Mouse (Mus musculus) liver, embryonic 11.5 days (tissue): ENCODE data around the gene Pqlc3. TPM values are rescaled to one million over a fixed set of nuclear protein-coding genes. Genes with fewer than 3 reads are reported as not detected.

Experiments used
- ATAC-seq: fragments of 200-750 bp; cut with Nextera tagmentation; replicated peaks from 2 replicates; pipeline ENCODE4 v1.8.0; 2017; ENCODE audit warnings: moderate number of reproducible peaks, mild to moderate bottlenecking, moderate TSS enrichment, moderate library complexity; ENCODE audit not compliant: low FRiP score
- DNase-seq: peaks from one replicate; pipeline ENCODE4 v3.0.0-alpha.2; 2017; ENCODE audit warnings: low spot score
- H3K27ac ChIP-seq: fragments of 300-500 bp; sonication (generic); 2 replicates; pipeline ENCODE4 v1.5.1; 2014; ENCODE audit warnings: mild to moderate bottlenecking, low read depth, low read length, control low read depth
- H3K27me3 ChIP-seq: fragments of 300-500 bp; sonication (generic); replicated peaks from 2 replicates; pipeline ENCODE4 v1.6.1; 2014; ENCODE audit warnings: low read length, mixed read lengths; ENCODE audit not compliant: control insufficient read depth, insufficient read depth
- H3K36me3 ChIP-seq: fragments of 300-500 bp; sonication (generic); 2 replicates; pipeline ENCODE4 v1.6.1; 2014; ENCODE audit warnings: mild to moderate bottlenecking, low read length, moderate library complexity, mixed read lengths; ENCODE audit not compliant: control insufficient read depth, insufficient read depth
- H3K4me1 ChIP-seq: fragments of 300-500 bp; sonication (generic); replicated peaks from 2 replicates; pipeline ENCODE4 v1.6.1; 2014; ENCODE audit warnings: low read length, mixed read lengths; ENCODE audit not compliant: control insufficient read depth, insufficient read depth
- H3K4me2 ChIP-seq: fragments of 300-500 bp; sonication (generic); 2 replicates; pipeline ENCODE4 v1.6.1; 2014; ENCODE audit warnings: mild to moderate bottlenecking, control low read depth, moderate library complexity
- H3K4me3 ChIP-seq: fragments of 300-500 bp; sonication (generic); 2 replicates; pipeline ENCODE4 v1.5.1; 2014; ENCODE audit warnings: low read depth, low read length, control low read depth
- H3K9ac ChIP-seq: fragments of 300-500 bp; sonication (generic); 2 replicates; pipeline ENCODE4 v1.6.1; 2014; ENCODE audit warnings: low read depth, low read length, control low read depth
- H3K9me3 ChIP-seq: fragments of 300-500 bp; sonication (generic); 2 replicates; pipeline ENCODE4 v1.6.1; 2016; ENCODE audit warnings: low read length, inconsistent platforms, mixed read lengths; ENCODE audit not compliant: control insufficient read depth
- WGBS: fragments of 180-500 bp; shearing (Covaris S2); extraction: QIAGEN DNeasy Blood & Tissue Kit; methylation state at CpG from one replicate; pipeline ENCODE4 v1.1.7; 2014; 5-methylcytosine and 5-hydroxymethylcytosine counted together
- polyA plus RNA-seq: library from polyadenylated mRNA; unstranded; fragments of >200 nt; fragmentation: Nextera tagmentation; extraction: Ambion mirVana; gene quantifications from 2 replicates; pipeline ENCODE4 v1.2.1, GENCODE M21; 2014

The Pqlc3 gene
- polyA plus RNA-seq, 1 experiment from 2014 or later: 5.1 TPM

DNA sequence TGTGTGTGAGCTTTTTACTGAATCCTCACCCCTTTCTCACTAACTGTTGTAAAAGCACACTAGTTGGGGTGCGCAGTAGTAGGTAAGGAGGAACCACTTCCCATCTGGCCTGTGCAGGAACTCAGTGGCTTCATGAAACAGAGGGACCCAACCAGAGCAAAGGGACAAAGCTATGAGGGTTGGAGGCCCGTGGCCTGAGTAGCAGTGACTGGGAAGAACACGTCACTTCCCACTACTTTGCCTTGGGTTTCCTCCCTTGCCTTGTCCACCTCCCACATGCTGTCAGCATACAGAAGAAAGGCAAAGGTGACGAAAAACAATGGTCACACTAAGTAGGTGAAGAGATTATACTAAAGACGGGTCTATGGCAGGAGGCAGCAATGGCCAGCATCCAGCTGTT is 3.9 kb downstream of the Pqlc3 start:
- Histone ChIP-seq H3K27ac (no peak overlapping the region), H3K4me2 (no peak overlapping the region), H3K9ac (no peak overlapping the region), H3K27me3 (peaks cover 12% of the 10 kb centered on the region), H3K4me1 (peaks cover 8% of the 10 kb centered on the region), H3K4me3 (no peak overlapping the region), H3K36me3 (no peaks in the 10 kb centered on the region), H3K9me3 (no peaks in the 10 kb centered on the region)
- DNase-seq: no peak
- 82% methylated on average over 5 of the region's 5 CpGs for WGBS
- ATAC-seq: no peak

DNA sequence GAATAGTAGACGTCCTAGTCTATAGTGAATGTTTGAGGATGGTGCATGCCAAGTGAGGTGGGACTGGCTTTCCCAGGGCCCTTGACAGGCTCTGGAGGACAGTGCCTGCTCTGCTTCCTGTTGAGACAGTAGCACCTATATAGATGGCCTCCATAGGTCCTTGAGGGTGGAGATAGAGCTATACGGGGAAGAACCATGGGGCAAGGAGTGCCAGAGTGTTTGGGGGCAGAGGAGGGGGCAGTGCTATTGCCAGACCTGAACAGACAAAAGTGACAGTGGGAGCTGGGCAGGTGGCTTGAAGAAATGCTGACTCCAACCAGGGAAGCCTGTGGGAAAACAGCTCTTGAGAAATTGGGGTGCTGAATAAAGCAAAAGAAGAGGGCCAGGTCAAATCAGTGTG is 5.9 kb downstream of the Pqlc3 start:
- 83% methylated on average over 2 of the region's 2 CpGs for WGBS
- peaks cover 11% of the 10 kb centered on the region for H3K27me3 ChIP-seq
- H3K4me1 ChIP-seq: peaks cover 6% of the 10 kb centered on the region
- DNase-seq (no peak), ATAC-seq (no peak)
- H3K4me2 ChIP-seq: no peak overlapping the region
- no peaks in the 10 kb centered on the region for H3K9me3 ChIP-seq
- H3K9ac ChIP-seq: no peak overlapping the region
- H3K27ac ChIP-seq: no peak overlapping the region
- H3K36me3 ChIP-seq: no peaks in the 10 kb centered on the region; the same call in 1 of the 2 replicates
- no peak overlapping the region for H3K4me3 ChIP-seq

DNA sequence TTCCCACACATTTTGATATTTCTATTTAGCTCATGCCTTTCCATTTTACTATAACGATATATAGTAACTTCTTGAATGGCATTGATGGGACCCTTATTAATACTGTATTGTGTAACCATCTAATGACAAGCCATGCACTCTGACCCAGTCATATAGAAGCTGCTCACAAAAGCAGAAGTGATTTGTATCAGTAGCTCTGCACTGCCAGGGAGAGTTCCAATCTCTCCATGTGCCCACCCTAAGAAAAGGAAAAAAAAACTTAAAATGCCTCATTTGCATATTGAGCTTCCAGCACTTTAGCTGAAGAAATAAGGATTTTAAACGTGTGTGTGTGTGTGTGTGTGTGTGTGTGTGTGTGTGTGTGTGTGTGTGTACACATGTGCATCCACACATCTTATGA is 7.9 kb downstream of the Pqlc3 start:
- no peak for DNase-seq
- H3K9ac ChIP-seq: no peak overlapping the region
- 0 out of 2 replicates have a peak, but pooled peaks cover 2% of the 10 kb centered on the region for H3K27me3 ChIP-seq
- H3K9me3 ChIP-seq: no peaks in the 10 kb centered on the region
- no peak overlapping the region for H3K4me2 ChIP-seq
- H3K36me3 ChIP-seq: no peaks in the 10 kb centered on the region; the same call in 1 of the 2 replicates
- ATAC-seq: no peak
- WGBS: 88% methylated on average over 2 of the region's 2 CpGs
- H3K4me3 ChIP-seq: no peak overlapping the region
- H3K27ac ChIP-seq: no peak overlapping the region
- H3K4me1 ChIP-seq: no peaks in the 10 kb centered on the region

DNA sequence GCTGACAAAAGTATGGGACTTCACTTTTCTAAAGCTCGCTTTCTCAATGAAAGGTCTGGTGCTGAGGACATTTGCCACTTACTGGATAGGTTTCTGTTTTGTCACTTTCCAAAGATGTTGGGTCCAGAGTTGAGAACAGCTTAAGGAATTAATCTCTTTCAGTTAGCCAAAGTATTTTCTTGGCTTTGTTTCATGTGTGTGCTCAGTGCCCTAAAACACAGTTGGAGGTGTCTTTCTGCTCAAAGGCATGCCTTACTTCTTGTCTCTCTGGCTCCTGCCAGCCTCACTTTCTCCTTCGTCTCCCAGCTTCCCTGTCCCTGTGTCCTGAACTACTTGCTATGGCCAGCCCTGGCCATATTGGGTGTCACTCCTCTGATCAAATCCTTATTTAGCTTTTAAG is 8.8 kb downstream of the Pqlc3 start:
- H3K4me2 ChIP-seq: no peak overlapping the region
- ATAC-seq: no peak
- H3K9me3 ChIP-seq: no peaks in the 10 kb centered on the region
- H3K27me3 ChIP-seq: no peaks in the 10 kb centered on the region
- H3K4me3 ChIP-seq: no peak overlapping the region
- no peak overlapping the region for H3K9ac ChIP-seq
- no peaks in the 10 kb centered on the region; the same call in 1 of the 2 replicates for H3K36me3 ChIP-seq
- H3K27ac ChIP-seq: no peak overlapping the region
- WGBS: 90% methylated on average over 2 of the region's 2 CpGs
- DNase-seq: no peak
- no peaks in the 10 kb centered on the region for H3K4me1 ChIP-seq

DNA sequence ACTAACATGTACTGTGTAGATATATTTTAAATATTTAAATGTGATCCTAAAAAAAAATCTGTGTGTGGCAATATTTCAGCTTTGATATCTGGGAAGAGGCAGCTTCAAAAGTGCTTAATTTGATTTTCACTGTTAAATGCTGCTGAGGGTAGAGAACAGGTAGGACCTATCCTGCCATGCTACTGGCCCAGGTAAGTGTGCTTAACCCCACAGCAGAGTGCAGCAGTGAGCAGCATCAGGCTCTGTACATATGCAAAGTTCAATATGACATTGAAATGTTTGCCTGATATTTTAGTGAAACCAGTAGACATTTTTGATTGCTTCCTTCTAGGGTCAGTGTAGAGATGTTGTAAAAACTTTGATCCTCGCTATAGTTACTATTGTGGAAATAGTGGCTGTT is 14.4 kb downstream of the Pqlc3 start:
- WGBS: 89% methylated on average over 1 of the region's 1 CpGs
- no peak overlapping the region for H3K4me3 ChIP-seq
- H3K9me3 ChIP-seq: no peaks in the 10 kb centered on the region
- H3K4me2 ChIP-seq: no peak overlapping the region
- no peaks in the 10 kb centered on the region for H3K4me1 ChIP-seq
- H3K27ac ChIP-seq: no peak overlapping the region
- no peaks in the 10 kb centered on the region for H3K27me3 ChIP-seq
- DNase-seq: no peak
- H3K36me3 ChIP-seq: peaks cover 7% of the 10 kb centered on the region
- ATAC-seq: no peak
- no peak overlapping the region for H3K9ac ChIP-seq

DNA sequence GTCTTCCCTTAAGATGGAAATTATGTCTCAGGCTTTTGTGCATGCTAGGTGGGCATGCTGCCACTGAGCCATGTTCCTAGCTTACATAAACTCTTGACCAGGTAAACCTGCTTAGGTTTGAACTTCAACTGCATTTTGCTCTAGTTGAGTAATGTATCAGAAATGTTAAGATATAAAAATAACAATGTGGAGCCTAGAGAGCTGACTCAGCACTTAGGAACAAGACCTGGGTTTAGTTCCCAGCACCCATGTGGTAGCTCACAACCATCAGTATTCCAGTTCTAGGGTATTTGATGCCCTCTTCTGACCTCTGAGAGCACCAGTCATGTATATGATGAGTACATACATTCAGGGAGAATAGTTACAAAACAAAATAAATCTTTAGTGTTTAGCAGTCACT is 23.1 kb downstream of the Pqlc3 start:
- DNase-seq: no peak
- no peak for ATAC-seq
- H3K4me3 ChIP-seq: no peak overlapping the region
- peaks cover 23% of the 10 kb centered on the region for H3K36me3 ChIP-seq
- no peaks in the 10 kb centered on the region for H3K9me3 ChIP-seq
- H3K27ac ChIP-seq: no peak overlapping the region
- no peak overlapping the region for H3K4me2 ChIP-seq
- no peaks in the 10 kb centered on the region for H3K4me1 ChIP-seq
- no peaks in the 10 kb centered on the region for H3K27me3 ChIP-seq
- H3K9ac ChIP-seq: no peak overlapping the region

DNA sequence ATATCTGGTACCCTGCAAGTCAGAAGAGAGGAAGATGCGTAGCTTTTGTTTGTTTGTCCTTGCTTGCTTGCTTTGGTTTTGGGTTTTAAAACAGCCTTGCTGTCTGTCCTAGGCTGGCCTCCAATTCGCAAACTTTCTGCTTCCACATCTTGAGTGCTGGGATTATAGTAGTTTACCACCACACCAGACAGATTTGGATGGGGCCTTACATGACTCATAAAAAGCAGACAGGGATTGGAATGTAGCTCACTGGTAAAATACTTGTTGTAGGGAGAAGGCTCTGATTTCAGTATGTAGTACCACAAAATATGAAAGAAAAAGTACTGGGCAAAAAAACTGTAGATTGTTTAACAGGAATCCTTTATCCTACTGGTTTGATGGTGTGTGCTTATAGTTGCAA is 33.4 kb downstream of the Pqlc3 start:
- Histone ChIP-seq H3K27ac (no peak overlapping the region), H3K9me3 (no peaks in the 10 kb centered on the region), H3K4me1 (no peaks in the 10 kb centered on the region), H3K27me3 (no peaks in the 10 kb centered on the region), H3K36me3 (peaks cover 4% of the 10 kb centered on the region), H3K4me2 (no peak overlapping the region), H3K9ac (no peak overlapping the region), H3K4me3 (no peak overlapping the region)
- WGBS: 91% methylated on average over 2 of the region's 2 CpGs
- DNase-seq (no peak), ATAC-seq (no peak)

DNA sequence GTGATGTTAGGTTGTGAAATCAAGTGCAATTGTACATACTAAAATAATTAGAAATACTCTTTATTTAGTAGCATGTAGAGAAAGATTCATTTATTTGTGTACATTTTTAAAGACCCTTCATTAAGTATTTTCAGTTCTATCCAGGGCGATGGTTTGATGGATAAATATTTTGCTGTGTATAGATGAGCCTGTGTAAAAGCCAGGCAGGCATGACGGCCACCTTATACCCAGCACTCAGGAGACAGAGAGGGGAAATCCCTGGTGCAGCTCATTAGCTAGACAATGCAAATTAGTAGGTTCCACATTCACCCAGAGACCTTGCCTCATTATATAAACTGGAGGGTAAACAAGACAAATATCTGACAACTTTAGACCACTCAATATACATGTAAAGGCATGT is 36.9 kb downstream of the Pqlc3 start:
- H3K4me3 ChIP-seq: no peak overlapping the region
- ATAC-seq (no peak), DNase-seq (no peak)
- 91% methylated on average over 2 of the region's 2 CpGs for WGBS
- no peaks in the 10 kb centered on the region for H3K4me1 ChIP-seq
- H3K9ac ChIP-seq: no peak overlapping the region
- H3K4me2 ChIP-seq: no peak overlapping the region
- no peak overlapping the region for H3K27ac ChIP-seq
- H3K36me3 ChIP-seq: peaks cover 12% of the 10 kb centered on the region; the same call in 1 of the 2 replicates
- H3K9me3 ChIP-seq: no peaks in the 10 kb centered on the region
- H3K27me3 ChIP-seq: no peaks in the 10 kb centered on the region

DNA sequence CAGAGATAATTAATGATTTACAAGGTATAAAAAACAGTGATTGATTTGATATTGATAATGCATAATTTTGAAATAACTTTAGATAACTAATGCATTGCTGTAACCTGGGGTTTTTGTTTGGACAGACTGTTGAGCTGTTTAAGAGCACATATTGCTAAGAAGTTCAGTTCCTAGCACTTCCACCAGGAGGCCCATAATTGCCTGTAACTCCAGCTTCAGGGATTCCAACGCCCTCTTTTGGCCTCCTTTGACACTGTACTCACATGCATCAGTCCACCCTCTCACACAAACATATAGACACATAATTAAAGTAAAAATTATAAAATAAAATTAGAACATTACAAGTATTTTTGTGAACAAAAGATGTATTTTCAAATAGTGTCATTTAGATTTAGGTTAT is 41.4 kb downstream of the Pqlc3 start:
- ATAC-seq: no peak
- 67% methylated on average over 1 of the region's 1 CpGs for WGBS
- Histone ChIP-seq H3K27me3 (no peaks in the 10 kb centered on the region), H3K4me2 (no peak overlapping the region), H3K9ac (no peak overlapping the region), H3K4me3 (no peak overlapping the region), H3K27ac (no peak overlapping the region), H3K36me3 (peaks cover 19% of the 10 kb centered on the region; the same call in 1 of the 2 replicates), H3K9me3 (no peaks in the 10 kb centered on the region), H3K4me1 (no peaks in the 10 kb centered on the region)
- no peak for DNase-seq
